Mouse (Mus musculus) spleen, adult 2 months (tissue): ENCODE results near the gene Hdc.

Experiments
- CTCF ChIP-seq: fragments of 200-500 bp; IDR thresholded peaks from 2 replicates; pipeline ENCODE4 v1.5.1; 2011; ENCODE audit warnings: mild to moderate bottlenecking, inconsistent platforms; ENCODE audit not compliant: insufficient read depth, insufficient read length, insufficient replicate concordance; ENCODE audit errors: extremely low read depth
- POLR2A ChIP-seq: fragments of 200-500 bp; IDR thresholded peaks from 2 replicates; pipeline ENCODE4 v1.6.1; 2011; ENCODE audit warnings: low read depth, low read length, inconsistent platforms

- no peak for TF ChIP-seq CTCF
- TF ChIP-seq POLR2A = no peak
Measured at GRCm38 (mm10) chr2:126646461-126646860, 27.4 kb upstream of the Hdc start.
